Mouse (Mus musculus): ENCODE data around the gene Copz1.

DNA sequence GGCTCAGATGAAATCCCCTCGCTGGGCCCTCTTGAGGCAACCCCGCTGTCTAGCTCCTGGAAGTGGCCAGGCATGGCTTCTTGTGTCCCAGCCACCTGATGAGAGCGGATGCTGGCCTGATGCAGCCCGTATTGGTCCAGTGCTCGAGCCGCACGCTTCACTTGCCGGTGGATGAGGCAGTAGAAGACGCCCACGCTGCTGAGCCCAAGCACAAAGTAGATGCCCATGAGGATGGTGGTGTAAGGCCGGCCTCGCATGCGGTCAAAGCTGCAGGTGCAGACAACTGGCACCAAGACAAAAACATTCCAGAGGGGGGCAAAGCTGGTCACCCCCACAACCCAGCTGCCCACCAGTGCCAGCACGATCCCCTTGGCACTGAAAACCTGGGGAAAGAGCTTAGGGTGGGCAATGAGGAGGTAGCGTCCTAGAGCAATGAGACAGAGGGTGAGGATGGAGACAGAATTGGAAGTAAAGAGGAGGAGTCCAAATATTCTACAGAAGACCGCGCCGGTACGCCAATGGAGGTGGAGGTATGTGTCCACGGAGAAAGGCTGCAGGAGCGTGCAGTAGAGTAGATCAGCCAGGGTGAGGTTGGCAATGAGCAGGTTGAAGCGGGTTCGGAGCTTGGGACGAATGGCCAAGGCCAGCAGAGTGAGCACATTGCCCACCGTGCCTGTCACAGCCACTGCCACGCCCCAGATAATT lies 36.5 kb downstream of the Copz1 start:
- TF ChIP-seq CTCF (IDR thresholded peaks at IDR 0.05; ENCODE audit: low read depth, low read length) (no peak), POLR2A (IDR thresholded peaks at IDR 0.05; ENCODE audit: extremely low read depth, insufficient read depth, low read length) (no peak)

Data from liver, adult 2 months (tissue).